Mouse (Mus musculus): ENCODE measurements around the gene Ccdc180. TPM values are rescaled to one million over a fixed set of nuclear protein-coding genes. Genes with fewer than 3 reads are reported as not detected.

Gene Ccdc180
- polyA plus RNA-seq, 1 experiment from 2014 or later, result 0.67 TPM

GRCm38 (mm10) chr4:45921663-45922435 lies 31.7 kb downstream of the Ccdc180 start:
- Histone ChIP-seq H3K27ac (no peak overlapping the region), H3K9me3 (no peaks in the 10 kb centered on the region), H3K4me3 (no peak overlapping the region), H3K27me3 (ENCODE audit: insufficient read depth, poor library complexity, severe bottlenecking) (no peaks in the 10 kb centered on the region), H3K4me1 (replicated peaks) (no peaks in the 10 kb centered on the region), H3K36me3 (no peaks in the 10 kb centered on the region)
- WGBS, result 88% methylated on average over 10 of the region's 10 CpGs
- DNase-seq (ENCODE audit: low spot score), result no peak

- 86% methylated on average over 4 of the region's 4 CpGs for WGBS
Measured at GRCm38 (mm10) chr4:45924011-45924410, 33.9 kb downstream of the Ccdc180 start.

GRCm38 (mm10) chr4:45928561-45928960 lies 38.5 kb downstream of the Ccdc180 start:
- DNase-seq (ENCODE audit: low spot score), result no peak
- no peaks in the 10 kb centered on the region for H3K27me3 ChIP-seq (ENCODE audit: insufficient read depth, poor library complexity, severe bottlenecking)
- no peaks in the 10 kb centered on the region for H3K9me3 ChIP-seq
- 78% methylated on average over 4 of the region's 4 CpGs for WGBS
- H3K4me3 ChIP-seq, result no peak overlapping the region
- no peaks in the 10 kb centered on the region for H3K4me1 ChIP-seq (replicated peaks)
- no peak overlapping the region for H3K27ac ChIP-seq
- no peaks in the 10 kb centered on the region for H3K36me3 ChIP-seq

More at GRCm38 (mm10) chr4:45924011-45924410, 33.9 kb downstream of the Ccdc180 start:
- H3K27ac ChIP-seq, result no peak overlapping the region
- no peaks in the 10 kb centered on the region for H3K36me3 ChIP-seq
- H3K27me3 ChIP-seq (ENCODE audit: insufficient read depth, poor library complexity, severe bottlenecking), result no peaks in the 10 kb centered on the region
- no peak for DNase-seq (ENCODE audit: low spot score)
- no peaks in the 10 kb centered on the region for H3K4me1 ChIP-seq (replicated peaks)
- no peaks in the 10 kb centered on the region for H3K9me3 ChIP-seq
- no peak overlapping the region for H3K4me3 ChIP-seq

- no peaks in the 10 kb centered on the region for H3K9me3 ChIP-seq
- no peaks in the 10 kb centered on the region for H3K27me3 ChIP-seq (ENCODE audit: insufficient read depth, poor library complexity, severe bottlenecking)
- no peak overlapping the region for H3K27ac ChIP-seq
- WGBS, result 31% methylated on average over 13 of the region's 13 CpGs
- DNase-seq (ENCODE audit: low spot score), result peak; percentile 72
- no peak overlapping the region for H3K4me3 ChIP-seq
- H3K36me3 ChIP-seq, result no peaks in the 10 kb centered on the region
- peaks cover 4% of the 10 kb centered on the region; the same call in 1 of the 2 replicates for H3K4me1 ChIP-seq (replicated peaks)
Measured at GRCm38 (mm10) chr4:45941628-45942044, 51.5 kb downstream of the Ccdc180 start.

- H3K9me3 ChIP-seq, result no peaks in the 10 kb centered on the region
- no peaks in the 10 kb centered on the region for H3K27me3 ChIP-seq (ENCODE audit: insufficient read depth, poor library complexity, severe bottlenecking)
- no peak overlapping the region for H3K27ac ChIP-seq
- WGBS, result 84% methylated on average over 8 of the region's 8 CpGs
- DNase-seq (ENCODE audit: low spot score), result no peak
- no peaks in the 10 kb centered on the region for H3K36me3 ChIP-seq
- peaks cover 9% of the 10 kb centered on the region; the same call in 1 of the 2 replicates for H3K4me1 ChIP-seq (replicated peaks)
- H3K4me3 ChIP-seq, result no peak overlapping the region
Measured at GRCm38 (mm10) chr4:45947729-45948128, 57.6 kb downstream of the Ccdc180 start.

GRCm38 (mm10) chr4:45949109-45949848 lies 59.2 kb downstream of the Ccdc180 start:
- Histone ChIP-seq H3K4me3 (no peak overlapping the region), H3K27me3 (ENCODE audit: insufficient read depth, poor library complexity, severe bottlenecking) (no peaks in the 10 kb centered on the region), H3K27ac (no peak overlapping the region), H3K4me1 (replicated peaks) (peaks cover 9% of the 10 kb centered on the region; the same call in 1 of the 2 replicates), H3K9me3 (no peaks in the 10 kb centered on the region), H3K36me3 (no peaks in the 10 kb centered on the region)
- 87% methylated on average over 7 of the region's 7 CpGs for WGBS
- no peak for DNase-seq (ENCODE audit: low spot score)

GRCm38 (mm10) chr4:45951830-45952229 lies 61.7 kb downstream of the Ccdc180 start:
- DNase-seq (ENCODE audit: low spot score), result no peak

GRCm38 (mm10) chr4:45953025-45953919 lies 63.2 kb downstream of the Ccdc180 start:
- H3K27me3 ChIP-seq (ENCODE audit: insufficient read depth, poor library complexity, severe bottlenecking), result no peaks in the 10 kb centered on the region
- no peaks in the 10 kb centered on the region for H3K9me3 ChIP-seq
- no peak overlapping the region for H3K4me3 ChIP-seq
- no peak overlapping the region for H3K27ac ChIP-seq
- WGBS, result 92% methylated on average over 23 of the region's 23 CpGs
- DNase-seq (ENCODE audit: low spot score), result no peak
- H3K4me1 ChIP-seq (replicated peaks), result 0 out of 2 replicates have a peak, but pooled peaks cover 7% of the 10 kb centered on the region
- no peaks in the 10 kb centered on the region for H3K36me3 ChIP-seq

More at GRCm38 (mm10) chr4:45951830-45952229, 61.7 kb downstream of the Ccdc180 start:
- H3K4me1 ChIP-seq (replicated peaks), result peaks cover 9% of the 10 kb centered on the region; the same call in 1 of the 2 replicates
- no peaks in the 10 kb centered on the region for H3K9me3 ChIP-seq
- H3K4me3 ChIP-seq, result no peak overlapping the region
- H3K27me3 ChIP-seq (ENCODE audit: insufficient read depth, poor library complexity, severe bottlenecking), result no peaks in the 10 kb centered on the region
- no peaks in the 10 kb centered on the region for H3K36me3 ChIP-seq
- 90% methylated on average over 18 of the region's 18 CpGs for WGBS
- no peak overlapping the region for H3K27ac ChIP-seq

GRCm38 (mm10) chr4:45955235-45955634 lies 65.1 kb downstream of the Ccdc180 start:
- Histone ChIP-seq H3K27ac (no peak overlapping the region), H3K4me3 (no peak overlapping the region), H3K36me3 (no peaks in the 10 kb centered on the region), H3K4me1 (replicated peaks) (0 out of 2 replicates have a peak, but pooled peaks cover 2% of the 10 kb centered on the region), H3K27me3 (ENCODE audit: insufficient read depth, poor library complexity, severe bottlenecking) (no peaks in the 10 kb centered on the region), H3K9me3 (no peaks in the 10 kb centered on the region)
- 85% methylated on average over 4 of the region's 4 CpGs for WGBS
- no peak for DNase-seq (ENCODE audit: low spot score)

- 95% methylated on average over 8 of the region's 8 CpGs for WGBS
- no peaks in the 10 kb centered on the region for H3K4me1 ChIP-seq (replicated peaks)
Measured at GRCm38 (mm10) chr4:45956131-45956530, 66.0 kb downstream of the Ccdc180 start.

GRCm38 (mm10) chr4:45956706-45957105 lies 66.6 kb downstream of the Ccdc180 start:
- 93% methylated on average over 4 of the region's 4 CpGs for WGBS
- Histone ChIP-seq H3K27ac (no peak overlapping the region), H3K4me1 (replicated peaks) (no peaks in the 10 kb centered on the region), H3K4me3 (no peak overlapping the region), H3K36me3 (no peaks in the 10 kb centered on the region), H3K9me3 (no peaks in the 10 kb centered on the region), H3K27me3 (ENCODE audit: insufficient read depth, poor library complexity, severe bottlenecking) (no peaks in the 10 kb centered on the region)
- DNase-seq (ENCODE audit: low spot score), result no peak

More at GRCm38 (mm10) chr4:45956131-45956530, 66.0 kb downstream of the Ccdc180 start:
- no peaks in the 10 kb centered on the region for H3K27me3 ChIP-seq (ENCODE audit: insufficient read depth, poor library complexity, severe bottlenecking)
- H3K36me3 ChIP-seq, result no peaks in the 10 kb centered on the region
- no peaks in the 10 kb centered on the region for H3K9me3 ChIP-seq
- no peak overlapping the region for H3K4me3 ChIP-seq
- DNase-seq (ENCODE audit: low spot score), result no peak
- H3K27ac ChIP-seq, result no peak overlapping the region

- Histone ChIP-seq H3K27ac (no peak within 1 kb of the TSS), H3K9me3 (no peaks in the 10 kb centered on the region), H3K36me3 (no peaks in the 10 kb centered on the region), H3K27me3 (ENCODE audit: insufficient read depth, poor library complexity, severe bottlenecking) (no peaks in the 10 kb centered on the region), H3K4me1 (replicated peaks) (peaks cover 36% of the 10 kb centered on the region), H3K4me3 (no peak within 1 kb of the TSS)
- WGBS, result 79% methylated on average over 10 of the region's 10 CpGs
- DNase-seq (ENCODE audit: low spot score), result no peak
Measured at GRCm38 (mm10) chr4:45964771-45965439, 74.8 kb downstream of the Ccdc180 start, which contains the start of gene Tdrd7. Tdrd7 (plus strand) TSS chr4:45965334.
